Mouse (Mus musculus): ENCODE measurements at regions not wholly inside any gene's neighbourhood (a gene's known extent, or its start where the extent isn't known, plus 50 kb on each side); places are given as distances from the start of the nearest gene placed in this dataset.

DNA sequence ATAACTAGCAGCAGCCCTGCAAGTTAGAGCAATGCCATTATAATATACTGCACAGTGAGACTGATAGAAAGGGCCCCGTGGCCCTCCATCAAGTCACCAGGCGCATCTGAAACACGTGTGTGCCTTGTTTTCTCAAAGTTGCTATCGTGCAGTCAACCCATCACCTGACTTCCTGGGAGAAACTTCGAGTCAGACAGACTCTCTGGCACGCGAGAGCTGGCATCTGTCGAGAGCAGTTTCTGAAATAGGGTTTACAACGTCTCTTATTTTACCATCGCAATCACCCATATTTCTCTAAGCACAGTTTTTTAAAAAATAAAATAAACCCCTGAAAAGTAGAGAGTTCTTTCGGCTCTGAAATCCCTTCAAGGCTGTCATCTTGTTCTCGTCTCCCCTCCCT lies 169.8 kb downstream of the 3110018I06Rik start:
- TF ChIP-seq MAX (IDR thresholded peaks at IDR 0.05) (no peak), MYOD1 (IDR thresholded peaks at IDR 0.05; ENCODE audit: control insufficient read depth, insufficient read length, low read depth) (no peak), CTCF (IDR thresholded peaks at IDR 0.05; ENCODE audit: control insufficient read depth, insufficient read depth, insufficient read length) (no peak), USF1 (IDR thresholded peaks at IDR 0.05; ENCODE audit: low read depth) (no peak), FOSL1 (IDR thresholded peaks at IDR 0.05; ENCODE audit: insufficient read depth, low read length, poor library complexity, severe bottlenecking) (no peak)
